Mouse (Mus musculus) retina, adult 2 months (tissue): ENCODE measurements at regions not wholly inside any gene's neighbourhood (a gene's known extent, or its start where the extent isn't known, plus 50 kb on each side); places are given as distances from the start of the nearest gene placed in this dataset.

Source experiments
- DNase-seq: peaks from one replicate; pipeline ENCODE4 v3.0.0-alpha.2; 2012; ENCODE audit warnings: low read depth, low spot score

DNA sequence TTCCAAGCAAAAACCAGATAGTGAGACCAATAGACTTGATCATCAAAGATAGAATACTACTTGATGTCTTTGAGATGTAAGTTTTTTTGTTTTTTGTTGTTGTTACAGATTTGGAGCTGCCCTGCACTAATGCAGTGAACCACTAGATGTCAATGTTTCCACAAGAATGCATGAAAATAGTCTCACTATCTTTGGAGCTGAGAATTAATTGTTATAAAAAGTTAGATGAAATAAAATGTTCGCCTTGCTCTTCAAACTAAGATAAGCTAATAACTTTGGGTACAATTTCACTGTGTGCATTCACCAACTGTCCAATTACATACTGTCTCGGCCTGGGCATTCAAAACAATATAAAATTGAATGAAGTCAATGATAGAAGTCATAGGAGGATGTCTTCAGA, 223.2 kb upstream of the Agtr1b start:
- peak; percentile 13 for DNase-seq

DNA sequence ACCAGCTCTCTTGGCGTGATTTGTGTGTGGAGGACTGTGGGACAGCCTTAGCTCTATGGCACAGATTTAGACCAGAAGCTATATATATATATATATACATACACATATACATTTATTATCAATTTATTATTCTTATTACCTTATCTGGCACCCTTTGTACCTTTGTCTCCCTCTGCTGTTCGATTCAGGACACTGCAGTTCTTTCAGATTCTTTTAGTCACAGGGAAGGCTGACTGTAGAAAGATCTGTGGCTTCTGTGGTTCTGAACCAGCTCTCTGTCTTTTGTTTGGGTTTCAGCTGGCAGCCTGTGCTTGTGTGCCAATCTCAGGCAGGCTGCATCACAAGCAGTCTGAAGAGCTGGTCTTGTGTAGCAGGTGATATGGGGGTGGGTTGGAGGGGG, 184.6 kb upstream of the Agtr1b start:
- no peak for DNase-seq

DNA sequence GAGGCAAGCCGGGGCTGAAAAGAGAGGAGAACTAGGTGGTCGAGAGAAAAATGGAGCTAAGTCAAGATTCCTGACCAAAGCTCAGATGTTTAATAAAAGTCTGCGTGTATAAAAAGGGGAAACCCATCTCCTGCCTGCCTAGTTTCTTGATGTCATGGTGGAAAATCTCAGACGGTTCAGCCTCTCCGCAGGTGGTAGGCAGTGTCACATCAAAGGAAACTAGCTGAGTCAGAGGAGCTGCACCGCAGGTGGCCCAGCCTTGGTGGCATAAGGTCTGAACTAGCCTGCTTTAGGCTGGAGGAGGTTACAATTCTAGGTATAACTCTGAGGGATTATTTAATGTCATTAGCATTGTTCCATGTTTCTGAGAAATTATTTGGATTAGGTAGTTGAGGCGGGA, 177.0 kb upstream of the Agtr1b start:
- DNase-seq: no peak

- DNase-seq: no peak
These were observed 171.6 kb upstream of the Agtr1b start for GRCm38 (mm10) chr3:20538492-20539004.

- peak; percentile 15 for DNase-seq
These were observed 153.8 kb upstream of the Agtr1b start for GRCm38 (mm10) chr3:20520738-20521137.

- peak; percentile 32 for DNase-seq
These were observed 142.2 kb upstream of the Agtr1b start for GRCm38 (mm10) chr3:20509192-20509591.

DNA sequence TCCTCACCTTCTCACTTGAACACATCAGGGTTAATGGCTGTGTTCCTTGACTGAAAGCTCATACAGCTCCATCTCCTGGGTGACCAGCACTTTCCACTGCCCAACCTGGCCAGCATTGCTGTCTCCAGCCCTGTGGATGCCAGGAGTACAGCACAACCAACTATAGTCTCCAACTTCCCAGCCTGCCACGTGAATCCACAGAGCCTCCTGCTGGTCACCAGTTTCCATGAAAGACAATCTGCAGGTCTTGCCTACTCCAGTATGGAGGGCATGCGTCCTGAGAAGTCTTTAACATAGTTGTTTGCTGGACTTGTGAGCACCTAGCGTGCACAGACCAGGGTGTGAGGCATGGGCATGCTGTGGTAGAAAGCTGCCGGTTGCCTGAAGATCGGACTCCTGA, 138.6 kb upstream of the Agtr1b start:
- DNase-seq: no peak
